Mouse (Mus musculus) adrenal gland, adult 2 months (tissue): Measurements from ENCODE around the gene Kcnh1. TPM values are rescaled to one million over a fixed set of nuclear protein-coding genes. Genes with fewer than 3 reads are reported as not detected.

ENCODE experiments used
- DNase-seq: peaks from one replicate; pipeline ENCODE4 v3.0.0; 2021
- polyA plus RNA-seq: library from polyadenylated mRNA; depleted of rRNA; stranded (reverse); fragments of >200 nt; gene quantifications from 2 replicates; pipeline ENCODE4 v1.2.3, GENCODE M21; 2012; rRNA removed
- total RNA-seq, 2 experiments: library from RNA; stranded (reverse); gene quantifications; 2 replicates each; pipeline ENCODE4 v1.2.3; 2021

Gene Kcnh1
- total and polyA plus RNA-seq, 3 experiments = 0.07 to 0.24 (median 0.12) TPM

- DNase-seq = no peak
Observed at GRCm38 (mm10) chr1:192525711-192526350, 335.3 kb downstream of the Kcnh1 start.

GRCm38 (mm10) chr1:192531490-192532146, 341.0 kb downstream of the Kcnh1 start:
- no peak for DNase-seq

- no peak for DNase-seq
Observed at GRCm38 (mm10) chr1:192532212-192532611, 341.6 kb downstream of the Kcnh1 start.

- no peak for DNase-seq
Observed at GRCm38 (mm10) chr1:192533016-192533415, 342.4 kb downstream of the Kcnh1 start.

- DNase-seq = no peak
Observed at GRCm38 (mm10) chr1:192536440-192536839, 345.9 kb downstream of the Kcnh1 start.

GRCm38 (mm10) chr1:192537169-192537568, 346.6 kb downstream of the Kcnh1 start:
- no peak for DNase-seq

GRCm38 (mm10) chr1:192542093-192542492, 351.5 kb downstream of the Kcnh1 start:
- DNase-seq = no peak

GRCm38 (mm10) chr1:192543686-192544085, 353.1 kb downstream of the Kcnh1 start:
- no peak for DNase-seq

GRCm38 (mm10) chr1:192544091-192544490, 353.5 kb downstream of the Kcnh1 start:
- DNase-seq = no peak

GRCm38 (mm10) chr1:192544901-192545300, 354.3 kb downstream of the Kcnh1 start:
- no peak for DNase-seq

GRCm38 (mm10) chr1:192546843-192547242, 356.3 kb downstream of the Kcnh1 start:
- no peak for DNase-seq

GRCm38 (mm10) chr1:192550561-192550960, 360.0 kb downstream of the Kcnh1 start:
- DNase-seq = no peak

- DNase-seq = no peak
Observed at GRCm38 (mm10) chr1:192555516-192555915, 364.9 kb downstream of the Kcnh1 start.

GRCm38 (mm10) chr1:192557978-192558594, 367.5 kb downstream of the Kcnh1 start:
- no peak for DNase-seq

- no peak for DNase-seq
Observed at GRCm38 (mm10) chr1:192559341-192559740, 368.8 kb downstream of the Kcnh1 start.

Other genes starting within 250 kb of the Kcnh1 start
- gene Rd3, start 213.4 kb upstream of the Kcnh1 start, total RNA-seq = under 1 TPM; 0.14 to 0.38 TPM
- 0.42 and 0.48 TPM in 2 replicates for gene Rd3, start 213.4 kb upstream of the Kcnh1 start, polyA plus RNA-seq
- 10 to 100 TPM in 1 of 2 experiments, 1 to 10 TPM in 1; 2.9 to 10.3 TPM for gene Traf5, start 98.2 kb upstream of the Kcnh1 start, total RNA-seq
- 1.7 and 2.0 TPM in 2 replicates for gene Traf5, start 98.2 kb upstream of the Kcnh1 start, polyA plus RNA-seq
- 10 to 100 TPM; 20.7 to 23.8 TPM for gene Rcor3, start 52.7 kb upstream of the Kcnh1 start, total RNA-seq
- gene Rcor3, start 52.7 kb upstream of the Kcnh1 start, polyA plus RNA-seq = 36.9 and 41.5 TPM in 2 replicates